Mouse (Mus musculus): ENCODE data around the gene Gm6993. TPM values are rescaled to one million over a fixed set of nuclear protein-coding genes. Genes with fewer than 3 reads are reported as not detected.

Gm6993 gene
- polyA plus RNA-seq, 1 experiment from 2014 or later: not detected

DNA sequence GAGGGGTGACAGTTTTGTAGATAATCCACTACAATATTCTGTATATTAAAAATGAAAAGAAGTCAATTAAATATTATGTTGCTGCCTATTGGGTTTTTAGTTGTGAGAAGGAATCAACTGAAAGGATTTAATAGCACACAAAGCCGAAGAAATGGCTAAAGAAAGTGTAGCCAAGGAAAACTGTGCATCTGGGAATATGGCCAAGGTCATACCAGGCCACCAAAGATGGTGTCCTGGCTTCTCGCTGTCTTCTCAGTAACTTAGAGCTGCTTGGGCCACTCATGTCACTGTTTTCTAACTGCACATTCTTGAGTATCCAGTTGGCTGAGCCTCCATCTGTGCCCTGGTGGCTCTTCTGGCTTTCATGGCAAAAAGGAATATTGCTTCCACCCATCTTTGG lies 3.4 kb downstream of the Gm6993 start:
- no peak overlapping the region for H3K27ac ChIP-seq
- H3K36me3 ChIP-seq: no peaks in the 10 kb centered on the region
- no peak overlapping the region for H3K4me2 ChIP-seq (replicated peaks)
- ATAC-seq (ENCODE audit: low FRiP score, low read depth): no peak
- no peaks in the 10 kb centered on the region for H3K9me3 ChIP-seq
- H3K4me3 ChIP-seq: no peak overlapping the region
- no peaks in the 10 kb centered on the region for H3K27me3 ChIP-seq
- H3K9ac ChIP-seq: no peak overlapping the region
- H3K4me1 ChIP-seq: no peaks in the 10 kb centered on the region
- 84% methylated on average over 2 of the region's 2 CpGs for WGBS

GRCm38 (mm10) chr12:31244691-31245090 lies 4.1 kb downstream of the Gm6993 start:
- H3K4me2 ChIP-seq (replicated peaks): no peak overlapping the region
- WGBS: 80% methylated on average over 3 of the region's 3 CpGs
- no peaks in the 10 kb centered on the region for H3K27me3 ChIP-seq
- no peak overlapping the region for H3K4me3 ChIP-seq
- ATAC-seq (ENCODE audit: low FRiP score, low read depth): no peak
- H3K9ac ChIP-seq: no peak overlapping the region
- no peaks in the 10 kb centered on the region for H3K4me1 ChIP-seq
- no peak overlapping the region for H3K27ac ChIP-seq
- no peaks in the 10 kb centered on the region for H3K9me3 ChIP-seq
- no peaks in the 10 kb centered on the region for H3K36me3 ChIP-seq

- Histone ChIP-seq H3K27me3 (no peaks in the 10 kb centered on the region), H3K36me3 (no peaks in the 10 kb centered on the region), H3K27ac (no peak overlapping the region), H3K4me1 (no peaks in the 10 kb centered on the region), H3K9me3 (no peaks in the 10 kb centered on the region), H3K4me2 (replicated peaks) (no peak overlapping the region), H3K9ac (no peak overlapping the region), H3K4me3 (no peak overlapping the region)
- ATAC-seq (ENCODE audit: low FRiP score, low read depth): no peak
- WGBS: 61% methylated on average over 3 of the region's 3 CpGs
These were observed 5.6 kb downstream of the Gm6993 start for GRCm38 (mm10) chr12:31246153-31246552.

GRCm38 (mm10) chr12:31246615-31247014 lies 6.0 kb downstream of the Gm6993 start:
- Histone ChIP-seq H3K4me2 (replicated peaks) (no peak overlapping the region), H3K9me3 (no peaks in the 10 kb centered on the region), H3K36me3 (no peaks in the 10 kb centered on the region), H3K27me3 (no peaks in the 10 kb centered on the region), H3K4me1 (no peaks in the 10 kb centered on the region), H3K4me3 (no peak overlapping the region), H3K27ac (no peak overlapping the region), H3K9ac (no peak overlapping the region)
- 45% methylated on average over 3 of the region's 3 CpGs for WGBS
- ATAC-seq (ENCODE audit: low FRiP score, low read depth): no peak

- WGBS: 32% methylated on average over 3 of the region's 3 CpGs
- Histone ChIP-seq H3K36me3 (no peaks in the 10 kb centered on the region), H3K9ac (no peak overlapping the region), H3K4me3 (no peak overlapping the region), H3K9me3 (no peaks in the 10 kb centered on the region), H3K27me3 (no peaks in the 10 kb centered on the region), H3K4me1 (no peaks in the 10 kb centered on the region), H3K27ac (no peak overlapping the region), H3K4me2 (replicated peaks) (no peak overlapping the region)
- no peak for ATAC-seq (ENCODE audit: low FRiP score, low read depth)
These were observed 7.6 kb downstream of the Gm6993 start for GRCm38 (mm10) chr12:31248165-31248564.

GRCm38 (mm10) chr12:31248681-31249080 lies 8.1 kb downstream of the Gm6993 start:
- no peaks in the 10 kb centered on the region for H3K9me3 ChIP-seq
- H3K27ac ChIP-seq: no peak overlapping the region
- no peak overlapping the region for H3K4me2 ChIP-seq (replicated peaks)
- no peaks in the 10 kb centered on the region for H3K27me3 ChIP-seq
- WGBS: 33% methylated on average over 10 of the region's 10 CpGs
- no peak for ATAC-seq (ENCODE audit: low FRiP score, low read depth)
- no peak overlapping the region for H3K4me3 ChIP-seq
- H3K36me3 ChIP-seq: no peaks in the 10 kb centered on the region
- H3K4me1 ChIP-seq: no peaks in the 10 kb centered on the region
- H3K9ac ChIP-seq: no peak overlapping the region

DNA sequence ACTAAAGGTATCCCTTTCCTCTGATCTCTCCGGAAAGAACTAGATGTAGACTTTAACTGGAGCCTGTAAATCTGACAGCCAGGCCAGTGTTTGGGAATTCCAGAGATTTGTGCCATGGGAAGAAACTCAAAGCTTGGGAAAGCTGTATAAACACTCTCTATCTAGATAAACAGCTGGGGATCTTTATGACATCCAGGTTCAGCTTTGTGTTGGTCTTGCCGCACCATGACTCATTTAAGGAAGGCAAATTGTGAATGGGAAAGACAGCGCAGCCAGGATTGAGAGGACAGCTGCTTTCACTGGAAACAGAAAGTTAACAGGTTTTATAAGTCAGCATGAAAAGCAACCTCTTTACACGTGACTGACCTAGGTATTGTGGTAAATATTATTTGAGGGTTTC lies 11.7 kb downstream of the Gm6993 start:
- WGBS: 31% methylated on average over 4 of the region's 4 CpGs
- 0 out of 2 replicates have a peak, but pooled peaks cover 7% of the 10 kb centered on the region for H3K4me1 ChIP-seq
- ATAC-seq (ENCODE audit: low FRiP score, low read depth): peak; percentile 63; the same call in 1 of the 2 replicates
- H3K4me3 ChIP-seq: no peak overlapping the region
- no peaks in the 10 kb centered on the region for H3K9me3 ChIP-seq
- H3K27ac ChIP-seq: no peak overlapping the region
- no peak overlapping the region for H3K4me2 ChIP-seq (replicated peaks)
- no peaks in the 10 kb centered on the region for H3K27me3 ChIP-seq
- no peak overlapping the region for H3K9ac ChIP-seq
- no peaks in the 10 kb centered on the region for H3K36me3 ChIP-seq

- Histone ChIP-seq H3K4me3 (no peak overlapping the region), H3K27ac (no peak overlapping the region), H3K4me2 (replicated peaks) (no peak overlapping the region), H3K36me3 (no peaks in the 10 kb centered on the region), H3K27me3 (no peaks in the 10 kb centered on the region), H3K4me1 (0 out of 2 replicates have a peak, but pooled peaks cover 7% of the 10 kb centered on the region), H3K9me3 (no peaks in the 10 kb centered on the region), H3K9ac (no peak overlapping the region)
- 81% methylated on average over 8 of the region's 8 CpGs for WGBS
- ATAC-seq (ENCODE audit: low FRiP score, low read depth): no peak
These were observed 14.4 kb downstream of the Gm6993 start for GRCm38 (mm10) chr12:31254978-31255377.

DNA sequence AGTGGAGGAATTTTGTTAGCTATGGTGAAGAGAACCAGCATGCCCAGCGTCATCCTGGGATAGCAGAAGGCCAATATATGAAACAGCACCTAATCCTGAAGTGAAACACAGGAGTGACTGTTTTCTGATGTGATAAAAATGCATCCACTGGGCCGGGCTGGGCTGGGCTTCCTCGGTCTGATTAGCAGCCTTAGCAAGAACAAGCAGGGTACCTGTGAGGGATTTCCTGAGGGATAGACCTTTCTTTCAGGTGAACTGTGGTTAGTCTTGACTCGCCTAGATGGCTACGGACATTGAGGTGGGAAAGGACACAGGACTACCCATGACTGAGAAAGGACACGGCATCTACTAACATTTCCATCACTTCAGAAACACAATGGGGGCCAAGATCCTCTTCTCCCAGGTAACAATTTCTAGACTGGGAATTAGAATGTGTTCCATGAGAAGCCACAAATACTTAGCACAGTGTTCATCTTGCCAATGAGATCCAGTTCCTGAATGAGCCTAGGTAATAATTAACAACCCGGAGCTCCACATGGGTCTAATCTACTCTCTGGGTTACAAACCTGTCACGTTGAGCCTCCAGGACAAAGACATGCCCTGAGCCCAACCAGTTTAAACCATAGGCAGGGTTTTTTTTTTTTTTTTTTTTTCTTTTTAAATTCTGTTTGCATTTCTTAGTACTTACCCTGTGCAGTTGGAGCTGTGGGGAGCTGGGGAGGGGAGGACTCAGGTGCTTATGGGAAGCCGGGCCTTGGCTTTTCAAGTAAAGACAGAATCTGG lies 15.7 kb downstream of the Gm6993 start:
- H3K4me1 ChIP-seq: 0 out of 2 replicates have a peak, but pooled peaks cover 7% of the 10 kb centered on the region
- ATAC-seq (ENCODE audit: low FRiP score, low read depth): peak; percentile 36; the same call in 1 of the 2 replicates
- H3K9me3 ChIP-seq: no peaks in the 10 kb centered on the region
- H3K4me3 ChIP-seq: no peak overlapping the region
- H3K36me3 ChIP-seq: no peaks in the 10 kb centered on the region
- H3K4me2 ChIP-seq (replicated peaks): no peak overlapping the region
- no peak overlapping the region for H3K9ac ChIP-seq
- 66% methylated on average over 9 of the region's 9 CpGs for WGBS
- no peak overlapping the region for H3K27ac ChIP-seq
- H3K27me3 ChIP-seq: no peaks in the 10 kb centered on the region

- H3K4me3 ChIP-seq: no peak overlapping the region
- no peak for ATAC-seq (ENCODE audit: low FRiP score, low read depth)
- H3K9me3 ChIP-seq: no peaks in the 10 kb centered on the region
- H3K4me2 ChIP-seq (replicated peaks): no peak overlapping the region
- no peak overlapping the region for H3K9ac ChIP-seq
- H3K27ac ChIP-seq: no peak overlapping the region
- H3K4me1 ChIP-seq: peaks cover 16% of the 10 kb centered on the region
- no peaks in the 10 kb centered on the region for H3K36me3 ChIP-seq
- 89% methylated on average over 3 of the region's 3 CpGs for WGBS
- H3K27me3 ChIP-seq: peaks cover 11% of the 10 kb centered on the region
These were observed 21.3 kb downstream of the Gm6993 start for GRCm38 (mm10) chr12:31261882-31262281.

DNA sequence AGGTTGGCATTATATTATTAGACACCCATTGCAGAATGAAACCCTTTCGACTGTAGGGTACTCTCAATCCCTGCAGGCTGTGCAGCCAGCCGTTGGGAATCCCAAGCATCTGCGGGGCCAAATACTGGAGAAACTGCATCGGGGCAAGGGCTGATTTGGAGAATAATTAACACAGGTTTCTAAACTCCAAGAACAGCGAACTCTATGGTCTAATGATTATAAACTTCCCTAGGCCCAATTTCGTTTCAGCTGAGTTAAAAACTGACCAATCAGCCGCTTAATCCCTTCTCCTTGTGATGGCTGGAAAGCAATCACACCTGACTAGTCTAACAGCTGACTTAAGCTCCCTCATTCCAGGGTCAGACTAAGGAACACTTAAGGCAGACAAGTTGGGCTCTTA lies 23.4 kb downstream of the Gm6993 start:
- ATAC-seq (ENCODE audit: low FRiP score, low read depth): no peak
- peaks cover 13% of the 10 kb centered on the region for H3K27me3 ChIP-seq
- H3K36me3 ChIP-seq: peaks cover 5% of the 10 kb centered on the region; the same call in 1 of the 2 replicates
- H3K9me3 ChIP-seq: no peaks in the 10 kb centered on the region
- WGBS: 34% methylated on average over 7 of the region's 7 CpGs
- H3K4me3 ChIP-seq: peak overlapping the region; percentile 69; the same call in 1 of the 2 replicates
- peak overlapping the region; percentile 89 for H3K4me2 ChIP-seq (replicated peaks)
- peaks cover 33% of the 10 kb centered on the region for H3K4me1 ChIP-seq
- H3K27ac ChIP-seq: no peak overlapping the region
- no peak overlapping the region for H3K9ac ChIP-seq

GRCm38 (mm10) chr12:31265005-31265721 lies 24.6 kb downstream of the Gm6993 start, which contains the start of gene Lamb1:
Gene Lamb1, plus strand, starts transcription at chr12:31265234.
- H3K27me3 ChIP-seq: peaks cover 13% of the 10 kb centered on the region
- peaks cover 40% of the 10 kb centered on the region for H3K4me1 ChIP-seq
- ATAC-seq (ENCODE audit: low FRiP score, low read depth): peak; percentile 70
- WGBS: under 1% methylated on average over 39 of the region's 39 CpGs
- peak within 1 kb of the TSS; percentile 83 for H3K9ac ChIP-seq
- peak within 1 kb of the TSS; percentile 69 for H3K4me3 ChIP-seq
- H3K27ac ChIP-seq: peak within 1 kb of the TSS; percentile 84
- H3K36me3 ChIP-seq: peaks cover 16% of the 10 kb centered on the region
- H3K9me3 ChIP-seq: no peaks in the 10 kb centered on the region
- peak within 1 kb of the TSS; percentile 89 for H3K4me2 ChIP-seq (replicated peaks)
